Mouse (Mus musculus): Measurements from ENCODE around the gene Gsta2. TPM values are rescaled to one million over a fixed set of nuclear protein-coding genes. Genes with fewer than 3 reads are reported as not detected.
"Not testable (repeated sequence)": the region's sequence is repeated elsewhere in the genome, so short reads cannot be mapped to it uniquely, and the experiment has no call there.

The Gsta2 gene
- polyA plus RNA-seq, 1 experiment: not detected

GRCm38 (mm10) chr9:78372827-78373504, 17.4 kb upstream of the Gsta2 start:
- TF ChIP-seq GATA1 (IDR thresholded peaks at IDR 0.05; ENCODE audit: low read length): no peak

GRCm38 (mm10) chr9:78371441-78371840, 15.9 kb upstream of the Gsta2 start:
- TF ChIP-seq GATA1 (IDR thresholded peaks at IDR 0.05; ENCODE audit: low read length): no peak

- TF ChIP-seq GATA1 (IDR thresholded peaks at IDR 0.05; ENCODE audit: low read length): no peak
These were observed 14.2 kb upstream of the Gsta2 start for GRCm38 (mm10) chr9:78369786-78370185.

GRCm38 (mm10) chr9:78369349-78369748, 13.8 kb upstream of the Gsta2 start:
- TF ChIP-seq GATA1 (IDR thresholded peaks at IDR 0.05; ENCODE audit: low read length): no peak

GRCm38 (mm10) chr9:78368671-78369293, 13.2 kb upstream of the Gsta2 start:
- no peak for TF ChIP-seq GATA1 (IDR thresholded peaks at IDR 0.05; ENCODE audit: low read length)

- TF ChIP-seq GATA1 (IDR thresholded peaks at IDR 0.05; ENCODE audit: low read length): not testable (repeated sequence)
These were observed 12.4 kb upstream of the Gsta2 start, which contains the start of gene Dppa5a for GRCm38 (mm10) chr9:78367959-78368358. Dppa5a (minus strand) TSS chr9:78368177.

- no peak for TF ChIP-seq GATA1 (IDR thresholded peaks at IDR 0.05; ENCODE audit: low read length)
These were observed 10.4 kb upstream of the Gsta2 start for GRCm38 (mm10) chr9:78365850-78366544.

- TF ChIP-seq GATA1 (IDR thresholded peaks at IDR 0.05; ENCODE audit: low read length): no peak
These were observed 9.1 kb upstream of the Gsta2 start for GRCm38 (mm10) chr9:78364701-78365100.

GRCm38 (mm10) chr9:78363374-78363773, 7.8 kb upstream of the Gsta2 start:
- no peak for TF ChIP-seq GATA1 (IDR thresholded peaks at IDR 0.05; ENCODE audit: low read length)

GRCm38 (mm10) chr9:78360484-78360872, 4.9 kb upstream of the Gsta2 start:
- TF ChIP-seq GATA1 (IDR thresholded peaks at IDR 0.05; ENCODE audit: low read length): no peak

- TF ChIP-seq GATA1 (IDR thresholded peaks at IDR 0.05; ENCODE audit: low read length): no peak
These were observed 4.3 kb upstream of the Gsta2 start for GRCm38 (mm10) chr9:78359750-78360483.

- no peak for TF ChIP-seq GATA1 (IDR thresholded peaks at IDR 0.05; ENCODE audit: low read length)
These were observed 2.5 kb upstream of the Gsta2 start for GRCm38 (mm10) chr9:78358053-78358452.

GRCm38 (mm10) chr9:78354665-78355578, 666 bp downstream of the Gsta2 start:
- no peak for TF ChIP-seq GATA1 (IDR thresholded peaks at IDR 0.05; ENCODE audit: low read length)

- TF ChIP-seq GATA1 (IDR thresholded peaks at IDR 0.05; ENCODE audit: low read length): no peak
These were observed 3.9 kb downstream of the Gsta2 start for GRCm38 (mm10) chr9:78351504-78352220.
